Mouse (Mus musculus) midbrain, embryonic 16.5 days (tissue): ENCODE results near the gene Khdrbs1. TPM values are rescaled to one million over a fixed set of nuclear protein-coding genes. Genes with fewer than 3 reads are reported as not detected.

Source experiments
- ATAC-seq: fragments of 200-750 bp; cut with Nextera tagmentation; 2 replicates; pipeline ENCODE4 v1.8.0; 2017; ENCODE audit warnings: moderate TSS enrichment
- H3K27ac ChIP-seq: fragments of 300-500 bp; sonication (generic); 2 replicates; pipeline ENCODE4 v1.5.1; 2014; ENCODE audit warnings: mild to moderate bottlenecking, low read length, mixed read lengths
- H3K27me3 ChIP-seq: fragments of 300-500 bp; sonication (generic); 2 replicates; pipeline ENCODE4 v1.6.1; 2014; ENCODE audit warnings: low read depth, low read length, mixed read lengths; ENCODE audit not compliant: control insufficient read depth, insufficient read depth
- H3K36me3 ChIP-seq: fragments of 300-500 bp; sonication (generic); 2 replicates; pipeline ENCODE4 v1.6.1; 2014; ENCODE audit warnings: mild to moderate bottlenecking, low read length, moderate library complexity, mixed read lengths; ENCODE audit not compliant: control insufficient read depth, insufficient read depth
- H3K4me1 ChIP-seq: fragments of 300-500 bp; sonication (generic); 2 replicates; pipeline ENCODE4 v1.6.1; 2014; ENCODE audit warnings: mild to moderate bottlenecking, low read length, mixed read lengths; ENCODE audit not compliant: control insufficient read depth, insufficient read depth
- H3K4me2 ChIP-seq: fragments of 300-500 bp; sonication (generic); 2 replicates; pipeline ENCODE4 v1.6.1; 2014; ENCODE audit warnings: mild to moderate bottlenecking, low read length, mixed read lengths
- H3K4me3 ChIP-seq: fragments of 300-500 bp; sonication (generic); 2 replicates; pipeline ENCODE4 v1.5.1; 2014; ENCODE audit warnings: low read depth, mild to moderate bottlenecking, low read length, moderate library complexity, mixed read lengths
- H3K9ac ChIP-seq: fragments of 300-500 bp; sonication (generic); 2 replicates; pipeline ENCODE4 v1.6.1; 2014; ENCODE audit warnings: low read depth, low read length, mixed read lengths
- H3K9me3 ChIP-seq: fragments of 300-500 bp; sonication (generic); replicated peaks from 2 replicates; pipeline ENCODE4 v1.6.1; 2014; ENCODE audit warnings: mild to moderate bottlenecking, low read length, mixed read lengths; ENCODE audit not compliant: control insufficient read depth, poor library complexity, severe bottlenecking
- WGBS: fragments of 180-500 bp; shearing (Covaris S2); extraction: QIAGEN DNeasy Blood & Tissue Kit; methylation state at CpG from one replicate; pipeline ENCODE4 v1.1.7; 2014; 5-methylcytosine and 5-hydroxymethylcytosine counted together
- polyA plus RNA-seq: library from polyadenylated mRNA; unstranded; fragments of >200 nt; fragmentation: Nextera tagmentation; extraction: Ambion mirVana; gene quantifications from 2 replicates; pipeline ENCODE4 v1.2.1, GENCODE M21; 2015

Khdrbs1 gene
- polyA plus RNA-seq = 116 and 132 TPM in 2 replicates

DNA sequence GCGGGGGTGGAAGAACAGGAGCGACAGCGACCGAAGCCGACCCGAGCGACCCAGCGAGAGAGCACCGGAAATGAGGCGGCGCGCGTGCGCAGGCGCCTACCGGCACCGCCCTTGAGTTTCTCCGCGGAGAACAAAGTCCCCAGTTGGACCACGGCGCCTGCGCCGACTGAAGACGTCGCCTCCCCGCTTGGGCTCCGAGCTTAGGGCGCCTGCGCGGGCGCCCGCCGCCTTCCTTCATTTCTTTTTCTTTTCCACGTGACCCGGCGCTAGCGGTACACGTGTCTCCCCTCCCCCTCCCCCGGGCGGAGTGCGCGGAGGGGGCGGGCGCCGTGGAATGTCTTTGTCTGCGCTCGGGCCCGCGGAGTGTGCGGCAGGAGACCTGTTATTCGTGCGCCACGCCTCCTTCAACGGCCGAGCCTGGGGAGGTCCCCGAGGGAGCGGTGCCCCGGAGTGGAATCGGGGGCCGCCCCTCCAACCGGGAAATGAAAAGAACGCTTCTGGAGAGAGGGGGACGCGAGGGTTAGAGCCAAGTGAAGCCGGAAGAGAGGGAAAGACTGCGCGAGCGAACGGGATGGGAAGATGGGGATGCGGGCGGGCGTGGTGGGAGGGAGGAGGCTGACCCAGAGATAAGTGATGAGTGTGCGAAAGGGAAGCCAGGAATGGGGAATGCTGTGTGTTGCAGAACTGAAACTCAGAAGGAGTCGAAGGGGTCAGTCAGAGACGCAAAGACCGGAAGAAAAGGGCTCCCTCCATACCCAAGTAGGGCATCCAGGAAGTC lies at the start of gene Khdrbs1:
TSS of gene Khdrbs1 (minus strand) at position 72 of the 778 bp plus-strand sequence.
- Histone ChIP-seq H3K27me3 (no peaks in the 10 kb centered on the region), H3K9me3 (no peaks in the 10 kb centered on the region), H3K4me1 (peaks cover 28% of the 10 kb centered on the region), H3K9ac (peak within 1 kb of the TSS; percentile 99), H3K4me2 (peak within 1 kb of the TSS; percentile 63), H3K27ac (peak within 1 kb of the TSS; percentile 99), H3K4me3 (peak within 1 kb of the TSS; percentile 99), H3K36me3 (no peaks in the 10 kb centered on the region)
- under 1% methylated on average over 74 of the region's 76 CpGs for WGBS
- peak; percentile 91 for ATAC-seq

DNA sequence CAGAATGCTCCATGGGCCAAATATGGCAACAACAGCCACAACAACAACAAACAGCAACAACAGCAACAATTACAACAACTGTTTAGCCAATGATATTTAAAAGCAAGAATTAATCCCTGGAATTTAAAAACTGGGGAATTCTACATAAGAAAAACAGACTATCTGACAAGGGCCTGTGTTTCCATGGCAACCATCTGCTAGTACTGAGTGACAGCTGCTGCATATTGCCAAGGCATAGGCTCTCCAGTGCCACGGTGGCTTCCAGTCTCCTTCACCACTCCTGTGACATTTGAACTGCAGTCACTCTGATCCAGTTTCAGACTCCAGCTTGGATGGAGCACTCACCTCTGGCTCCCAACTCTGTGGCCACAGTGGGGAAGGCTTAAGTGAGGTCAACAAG lies 49.3 kb upstream of the Khdrbs1 start:
- no peak overlapping the region for H3K4me3 ChIP-seq
- H3K27ac ChIP-seq = peak overlapping the region; percentile 72
- peak; percentile 76; the same call in 1 of the 2 replicates for ATAC-seq
- H3K9me3 ChIP-seq = no peaks in the 10 kb centered on the region
- peaks cover 16% of the 10 kb centered on the region for H3K4me1 ChIP-seq
- no peak overlapping the region for H3K9ac ChIP-seq
- no peaks in the 10 kb centered on the region; the same call in 1 of the 2 replicates for H3K27me3 ChIP-seq
- 8% methylated on average over 1 of the region's 1 CpGs for WGBS
- H3K36me3 ChIP-seq = no peaks in the 10 kb centered on the region
- no peak overlapping the region for H3K4me2 ChIP-seq

GRCm38 (mm10) chr4:129790475-129790874 lies 48.4 kb upstream of the Khdrbs1 start:
- Histone ChIP-seq H3K27me3 (no peaks in the 10 kb centered on the region), H3K4me2 (no peak overlapping the region), H3K36me3 (no peaks in the 10 kb centered on the region), H3K9ac (no peak overlapping the region), H3K4me3 (no peak overlapping the region), H3K4me1 (peaks cover 14% of the 10 kb centered on the region), H3K9me3 (no peaks in the 10 kb centered on the region), H3K27ac (no peak overlapping the region)
- WGBS = 66% methylated on average over 3 of the region's 3 CpGs
- no peak for ATAC-seq

DNA sequence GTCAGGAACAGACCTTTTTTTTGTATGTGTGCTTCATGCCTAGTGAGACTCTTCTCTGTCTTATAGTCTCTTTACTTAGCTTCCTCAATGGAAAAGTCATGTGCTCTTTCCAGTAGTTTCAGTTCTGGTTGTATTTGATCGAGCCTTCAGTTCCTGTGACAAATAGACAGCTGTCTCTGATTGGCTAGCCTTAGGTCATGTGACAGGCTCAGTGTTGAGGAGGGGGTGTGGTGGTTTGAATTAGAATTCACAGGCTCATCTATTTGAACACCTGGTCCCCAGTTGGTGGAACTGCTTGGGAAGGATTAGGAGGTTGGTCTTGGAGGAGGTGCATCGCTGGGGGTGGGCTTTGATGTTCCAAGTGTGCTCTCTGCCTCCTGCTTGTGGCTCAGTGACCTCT lies 47.5 kb upstream of the Khdrbs1 start:
- no peaks in the 10 kb centered on the region for H3K9me3 ChIP-seq
- H3K4me2 ChIP-seq = no peak overlapping the region
- peaks cover 12% of the 10 kb centered on the region for H3K4me1 ChIP-seq
- no peaks in the 10 kb centered on the region for H3K36me3 ChIP-seq
- H3K27ac ChIP-seq = no peak overlapping the region
- H3K27me3 ChIP-seq = no peaks in the 10 kb centered on the region
- no peak overlapping the region for H3K9ac ChIP-seq
- ATAC-seq = no peak
- WGBS = 91% methylated on average over 2 of the region's 2 CpGs
- no peak overlapping the region for H3K4me3 ChIP-seq

DNA sequence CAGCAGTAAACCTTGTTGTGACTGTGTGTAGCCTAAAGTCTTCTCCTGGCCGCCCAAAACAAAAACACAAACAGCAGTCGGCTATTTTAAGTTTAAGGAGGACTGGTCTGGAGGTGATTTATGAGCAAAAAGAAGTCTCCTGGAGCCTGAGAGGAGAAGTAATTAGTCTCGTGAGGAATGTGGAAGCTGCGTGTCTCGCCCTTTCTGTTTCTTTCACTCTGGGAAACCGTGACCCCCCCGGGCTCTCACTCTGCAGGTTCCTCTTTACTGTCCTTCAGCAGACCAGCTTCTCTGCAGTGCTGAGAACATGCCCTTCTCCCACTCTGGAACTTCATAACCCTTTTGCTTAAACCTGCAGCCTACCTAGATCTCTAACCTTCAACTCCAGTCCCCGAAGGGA lies 46.6 kb upstream of the Khdrbs1 start:
- Histone ChIP-seq H3K9ac (no peak overlapping the region), H3K4me2 (no peak overlapping the region), H3K36me3 (no peaks in the 10 kb centered on the region), H3K27ac (no peak overlapping the region), H3K4me1 (peaks cover 12% of the 10 kb centered on the region), H3K27me3 (no peaks in the 10 kb centered on the region), H3K9me3 (no peaks in the 10 kb centered on the region), H3K4me3 (no peak overlapping the region)
- no peak for ATAC-seq
- 79% methylated on average over 8 of the region's 8 CpGs for whole genome bisulfite sequencing

DNA sequence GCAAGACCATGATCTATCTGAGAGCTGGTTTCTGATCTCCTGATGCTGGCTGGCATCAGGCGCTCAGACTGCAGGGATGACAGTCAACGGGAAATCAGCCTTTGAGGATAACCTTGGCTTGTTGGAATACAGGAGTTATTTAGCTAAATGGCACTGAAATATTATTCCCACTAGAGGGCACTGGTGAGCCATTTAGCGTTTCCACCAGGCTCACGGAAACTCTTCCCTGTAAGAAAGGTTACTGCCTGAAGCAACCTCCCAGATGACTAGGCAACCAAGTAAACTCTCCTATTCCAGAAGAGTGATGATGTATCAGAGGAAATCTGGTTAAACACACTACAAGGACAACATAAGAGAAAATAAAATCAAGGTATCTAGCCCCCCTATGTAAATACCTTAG lies 43.1 kb upstream of the Khdrbs1 start:
- under 1% methylated on average over 4 of the region's 4 CpGs for WGBS
- no peaks in the 10 kb centered on the region for H3K9me3 ChIP-seq
- no peaks in the 10 kb centered on the region for H3K36me3 ChIP-seq
- no peaks in the 10 kb centered on the region for H3K27me3 ChIP-seq
- H3K4me2 ChIP-seq = no peak overlapping the region
- no peak overlapping the region; the same call in 1 of the 2 replicates for H3K27ac ChIP-seq
- H3K4me3 ChIP-seq = no peak overlapping the region
- no peak for ATAC-seq
- peaks cover 10% of the 10 kb centered on the region for H3K4me1 ChIP-seq
- peak overlapping the region; percentile 33; the same call in 1 of the 2 replicates for H3K9ac ChIP-seq

- no peaks in the 10 kb centered on the region for H3K9me3 ChIP-seq
- H3K27ac ChIP-seq = no peak overlapping the region
- WGBS = 88% methylated on average over 5 of the region's 5 CpGs
- no peak for ATAC-seq
- H3K36me3 ChIP-seq = no peaks in the 10 kb centered on the region
- H3K4me1 ChIP-seq = peaks cover 10% of the 10 kb centered on the region
- no peaks in the 10 kb centered on the region for H3K27me3 ChIP-seq
- no peak overlapping the region for H3K4me3 ChIP-seq
- no peak overlapping the region for H3K4me2 ChIP-seq
- H3K9ac ChIP-seq = no peak overlapping the region
These were observed 41.4 kb upstream of the Khdrbs1 start for GRCm38 (mm10) chr4:129783506-129783905.

- Histone ChIP-seq H3K4me3 (no peak overlapping the region), H3K4me2 (no peak overlapping the region), H3K4me1 (peaks cover 10% of the 10 kb centered on the region), H3K36me3 (no peaks in the 10 kb centered on the region), H3K27ac (no peak overlapping the region), H3K27me3 (no peaks in the 10 kb centered on the region), H3K9me3 (no peaks in the 10 kb centered on the region), H3K9ac (no peak overlapping the region)
- WGBS = 41% methylated on average over 3 of the region's 3 CpGs
- peak; percentile 28; the same call in 1 of the 2 replicates for ATAC-seq
These were observed 40.8 kb upstream of the Khdrbs1 start for GRCm38 (mm10) chr4:129782857-129783331.
